Mouse (Mus musculus): ENCODE results near the gene Sema5b. TPM values are rescaled to one million over a fixed set of nuclear protein-coding genes. Genes with fewer than 3 reads are reported as not detected.
A peak's percentile ranks its signal among the peaks of the same experiment; 100 is the strongest.
"Not testable (repeated sequence)": the region's sequence is repeated elsewhere in the genome, so short reads cannot be mapped to it uniquely, and the experiment has no call there.

Gene Sema5b
- total RNA-seq, 2 experiments from 2014 or later, result 29.9 to 30.5 TPM

- intact Hi-C loops (cut with DNase I), result no loop called here
- DNase-seq, result no peak
Measured at GRCm38 (mm10) chr16:35547966-35548365, 7.0 kb downstream of the Sema5b start.

GRCm38 (mm10) chr16:35549354-35549753 lies 8.4 kb downstream of the Sema5b start:
- intact Hi-C loops (cut with DNase I), result no loop called here
- DNase-seq, result peak; percentile 47

DNA sequence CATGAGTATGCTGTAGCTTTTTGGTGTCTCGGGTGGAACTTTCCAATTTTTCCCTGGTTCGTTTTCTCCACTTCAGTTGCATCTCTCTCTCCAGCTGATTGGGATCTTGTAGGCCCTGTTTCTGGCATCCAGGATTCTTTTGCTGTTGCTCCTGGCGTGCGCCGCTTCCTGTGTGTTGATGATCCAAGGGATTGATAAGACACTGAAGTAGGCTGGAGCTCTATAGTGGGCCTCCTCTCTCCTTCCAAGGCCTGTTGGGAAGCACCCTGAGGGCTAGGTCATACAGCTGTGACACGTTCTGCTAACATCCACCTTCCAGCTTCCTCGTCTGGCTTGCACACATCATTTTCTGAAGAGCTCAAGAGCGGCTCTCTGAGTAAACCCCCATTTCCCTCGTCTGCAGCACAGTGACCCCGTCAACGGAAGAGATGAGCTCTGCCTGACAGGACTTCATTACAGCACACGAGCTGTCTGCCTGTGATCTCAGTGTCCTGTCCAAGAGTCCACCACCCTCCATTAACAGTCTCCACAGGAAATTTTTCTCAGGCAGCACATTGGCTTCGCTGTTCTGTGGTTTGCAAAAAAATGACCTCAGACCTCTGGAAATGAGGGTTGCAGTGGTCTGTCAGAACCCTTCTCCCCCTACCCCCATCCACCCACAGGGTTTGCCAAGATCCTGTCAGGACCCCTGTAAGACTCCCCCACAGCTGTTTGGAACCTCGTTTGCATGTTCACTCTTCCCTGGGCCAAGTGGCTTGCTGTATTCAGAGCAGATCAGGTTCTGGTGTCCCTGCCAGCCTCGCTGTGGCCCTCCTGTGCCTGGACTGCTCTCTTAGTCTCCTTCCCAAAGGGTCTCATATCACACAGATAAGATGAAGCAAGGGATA lies 14.9 kb downstream of the Sema5b start:
- intact Hi-C loops (cut with DNase I), result no loop called here
- peak; percentile 24 for DNase-seq

GRCm38 (mm10) chr16:35557038-35557437 lies 16.1 kb downstream of the Sema5b start:
- intact Hi-C loops (cut with DNase I), result no loop called here
- DNase-seq, result no peak

DNA sequence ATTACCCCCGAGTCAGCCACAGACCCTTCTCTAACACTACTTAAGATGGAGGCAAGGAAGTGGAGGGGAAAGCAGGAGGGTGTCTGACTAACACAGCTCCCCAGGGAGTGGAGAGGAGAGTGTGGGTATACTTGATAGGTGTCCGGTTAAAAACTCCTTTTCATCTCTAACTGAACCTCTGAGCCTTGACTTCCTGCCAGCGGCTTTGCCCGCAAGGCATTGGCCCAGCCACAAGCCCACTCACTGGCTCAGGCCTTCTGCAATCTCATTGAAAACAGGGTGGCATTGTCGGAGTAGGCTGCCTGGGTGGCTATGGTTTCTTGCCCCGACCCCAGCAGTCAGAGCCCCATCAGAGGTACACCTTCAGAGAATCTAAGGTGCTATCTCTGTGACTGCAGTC lies 20.6 kb downstream of the Sema5b start:
- intact Hi-C loops (cut with DNase I), result no loop called here
- no peak for DNase-seq

- intact Hi-C loops (cut with DNase I), result no loop called here
- peak; percentile 31 for DNase-seq
Measured at GRCm38 (mm10) chr16:35564246-35564905, 23.4 kb downstream of the Sema5b start.

DNA sequence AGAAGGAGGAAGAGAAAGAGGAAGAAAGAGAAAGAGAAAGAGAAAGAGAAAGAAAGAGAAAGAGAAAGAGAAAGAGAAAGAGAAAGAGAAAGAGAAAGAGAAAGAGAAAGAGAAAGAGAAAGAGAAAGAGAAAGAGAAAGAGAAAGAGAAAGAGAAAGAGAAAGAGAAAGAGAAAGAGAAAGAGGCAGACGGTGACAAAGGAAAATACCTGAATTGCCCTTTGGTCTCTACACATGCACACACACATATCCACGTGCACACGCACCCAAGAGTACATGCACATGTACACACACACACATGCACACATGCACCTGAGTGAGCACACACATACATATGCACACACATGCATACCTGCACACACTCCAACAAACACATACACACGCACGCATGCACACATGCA lies 24.7 kb downstream of the Sema5b start:
- intact Hi-C loops (cut with DNase I); DNase-seq: not testable (repeated sequence)

- intact Hi-C loops (cut with DNase I), result no loop called here
- no peak for DNase-seq
Measured at GRCm38 (mm10) chr16:35568225-35568880, 27.4 kb downstream of the Sema5b start.

GRCm38 (mm10) chr16:35569347-35569746 lies 28.4 kb downstream of the Sema5b start:
- intact Hi-C loops (cut with DNase I), result no loop called here
- no peak for DNase-seq

DNA sequence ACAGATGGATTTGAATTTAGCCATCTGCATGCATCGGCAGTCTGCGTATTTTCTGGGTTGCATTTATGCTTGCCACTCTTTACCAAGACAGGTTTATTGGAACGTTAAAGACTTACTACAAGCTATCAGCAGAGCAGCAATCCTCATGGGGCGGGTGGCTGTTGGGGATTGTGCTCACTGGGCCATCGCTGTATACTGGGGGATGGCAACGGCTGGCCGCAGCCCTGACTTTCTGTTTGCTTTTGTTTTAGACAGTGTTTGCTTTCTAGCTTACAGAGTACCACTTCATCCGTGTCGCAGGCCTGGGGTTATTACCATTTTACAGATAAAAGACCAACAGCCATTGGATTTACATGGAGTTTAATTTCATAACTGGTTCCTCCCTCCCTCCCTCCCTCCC lies 28.8 kb downstream of the Sema5b start:
- intact Hi-C loops (cut with DNase I), result no loop called here
- DNase-seq, result no peak

DNA sequence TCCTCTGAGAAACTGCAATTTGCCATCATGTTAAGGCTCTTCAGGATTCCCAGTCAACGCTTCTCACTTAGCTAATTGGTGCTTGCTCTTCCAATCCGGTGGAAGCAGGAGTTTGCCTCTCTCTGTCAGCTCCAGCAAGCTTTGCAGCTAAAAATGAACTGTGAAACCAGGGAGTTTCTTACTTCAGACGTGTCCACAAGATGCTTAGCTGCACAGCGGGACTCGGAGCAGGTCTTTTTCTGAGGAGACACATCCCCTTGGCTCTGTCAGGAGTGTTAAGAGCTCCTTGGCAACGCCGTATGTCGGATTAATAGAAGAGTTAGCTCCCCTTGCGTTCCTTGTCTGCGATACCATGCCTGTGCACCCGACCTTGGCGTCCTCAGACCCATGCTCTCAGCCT lies 29.7 kb downstream of the Sema5b start:
- no peak for DNase-seq
- intact Hi-C loops (cut with DNase I), result no loop called here

GRCm38 (mm10) chr16:35573586-35573985 lies 32.6 kb downstream of the Sema5b start:
- intact Hi-C loops (cut with DNase I), result no loop called here
- DNase-seq, result no peak

DNA sequence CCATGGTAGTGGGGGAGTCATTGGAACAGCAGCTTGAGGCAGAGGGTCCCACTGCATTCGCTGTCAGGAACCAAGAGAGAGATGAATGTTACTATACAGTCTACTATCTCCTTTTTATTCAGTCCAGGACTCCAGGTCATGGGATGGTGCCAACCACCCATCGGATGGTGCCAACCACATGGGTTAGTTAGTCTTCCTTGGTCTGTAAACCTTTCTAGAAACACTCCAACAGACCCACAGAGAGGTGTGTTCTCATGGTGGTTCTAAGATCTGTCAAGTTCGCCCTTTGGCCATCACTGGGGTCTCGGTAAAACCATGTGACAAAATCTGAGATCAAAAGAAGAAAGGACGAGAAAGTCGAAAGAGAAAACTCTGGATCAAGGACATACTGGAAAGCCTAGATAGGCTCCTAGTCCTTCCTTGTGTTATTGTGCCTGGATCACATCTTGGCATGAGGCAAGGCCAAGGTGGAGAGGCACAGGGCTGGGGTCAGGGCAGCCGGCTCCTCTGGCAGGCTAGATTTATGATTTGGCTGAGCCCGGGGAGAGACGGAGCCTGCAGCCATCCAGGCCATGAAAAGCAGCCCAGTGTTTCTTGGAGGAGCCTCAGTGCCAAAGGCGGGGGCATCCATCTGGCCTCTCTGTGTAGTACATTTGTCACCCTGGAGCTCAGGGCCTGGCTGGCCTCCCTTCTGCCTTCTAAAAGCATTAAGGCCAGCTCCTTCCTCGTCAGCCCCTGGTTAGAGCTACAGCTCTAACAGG lies 36.4 kb downstream of the Sema5b start:
- DNase-seq, result peak; percentile 84
- intact Hi-C loops (cut with DNase I), result no loop called here

GRCm38 (mm10) chr16:35581299-35581698 lies 40.4 kb downstream of the Sema5b start:
- DNase-seq, result peak; percentile 47
- intact Hi-C loops (cut with DNase I), result no loop called here

GRCm38 (mm10) chr16:35583551-35584080 lies 42.7 kb downstream of the Sema5b start:
- intact Hi-C loops (cut with DNase I), result no loop called here
- DNase-seq, result no peak

DNA sequence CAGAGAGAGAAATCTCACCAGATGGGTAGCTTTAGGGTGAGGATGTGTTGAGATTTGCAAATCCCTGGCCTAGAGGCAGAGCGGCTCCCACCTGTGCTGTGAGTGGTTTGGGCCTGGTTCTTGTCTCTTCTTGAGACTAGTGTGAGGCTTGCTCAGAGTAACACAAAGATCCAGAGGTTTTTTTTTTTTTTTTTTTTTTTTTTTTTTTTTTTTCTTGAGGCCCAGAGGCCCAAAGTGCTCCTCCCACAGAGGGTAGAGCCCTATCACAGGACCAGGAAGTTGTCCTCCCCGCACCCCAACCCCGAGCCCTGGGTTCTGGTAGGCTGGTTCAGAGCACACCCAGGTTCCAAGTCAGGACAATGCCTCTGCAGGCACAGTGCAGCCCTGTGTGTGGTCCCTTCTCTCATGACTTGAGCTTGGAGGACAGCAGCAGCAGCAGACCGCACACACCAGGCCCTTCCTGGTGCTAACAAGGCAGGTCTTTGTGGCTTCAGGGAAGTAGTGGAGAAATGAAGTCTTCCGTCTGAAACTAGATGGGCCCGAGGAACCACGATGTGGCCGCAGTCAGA lies 44.3 kb downstream of the Sema5b start:
- intact Hi-C loops (cut with DNase I), result no loop called here
- DNase-seq, result no peak

DNA sequence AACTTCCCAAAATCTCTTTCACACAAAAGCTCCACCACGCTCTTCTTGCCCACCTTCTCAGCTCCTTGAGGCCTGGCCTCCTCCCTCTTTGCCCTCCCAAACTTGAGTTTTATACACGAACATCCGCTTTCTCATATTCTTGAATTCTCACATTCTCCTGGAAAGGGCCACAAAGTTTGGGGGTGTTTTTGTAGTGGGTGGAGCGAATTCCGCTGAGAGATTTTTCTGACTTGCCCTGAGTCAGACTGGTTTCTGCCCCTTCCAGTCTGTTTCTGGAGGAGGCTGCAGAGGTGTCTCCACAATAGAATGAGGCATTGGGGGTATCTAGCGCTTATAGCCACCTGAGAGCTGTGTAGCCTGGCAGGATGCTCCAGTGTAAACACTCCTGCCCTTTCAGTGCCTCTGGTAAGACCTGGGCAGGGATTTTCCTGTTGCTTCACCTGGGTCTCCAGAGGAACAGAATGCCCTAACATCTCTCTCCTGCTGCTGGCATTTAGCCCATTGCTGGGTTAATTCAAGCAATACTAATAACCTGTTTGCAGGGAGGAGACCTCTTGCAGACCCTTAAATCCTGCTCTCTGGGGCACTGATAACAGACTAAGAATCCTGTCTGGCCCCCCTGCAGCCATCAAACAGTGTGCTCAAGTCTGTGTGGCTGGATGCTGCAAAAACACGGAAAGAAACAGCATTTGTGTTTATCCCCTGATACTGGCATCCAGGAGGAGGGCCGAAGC lies 46.3 kb downstream of the Sema5b start:
- DNase-seq, result no peak
- intact Hi-C loops (cut with DNase I), result no loop called here

GRCm38 (mm10) chr16:35587866-35588465 lies 47.0 kb downstream of the Sema5b start:
- intact Hi-C loops (cut with DNase I), result no loop called here
- DNase-seq, result peak; percentile 60

DNA sequence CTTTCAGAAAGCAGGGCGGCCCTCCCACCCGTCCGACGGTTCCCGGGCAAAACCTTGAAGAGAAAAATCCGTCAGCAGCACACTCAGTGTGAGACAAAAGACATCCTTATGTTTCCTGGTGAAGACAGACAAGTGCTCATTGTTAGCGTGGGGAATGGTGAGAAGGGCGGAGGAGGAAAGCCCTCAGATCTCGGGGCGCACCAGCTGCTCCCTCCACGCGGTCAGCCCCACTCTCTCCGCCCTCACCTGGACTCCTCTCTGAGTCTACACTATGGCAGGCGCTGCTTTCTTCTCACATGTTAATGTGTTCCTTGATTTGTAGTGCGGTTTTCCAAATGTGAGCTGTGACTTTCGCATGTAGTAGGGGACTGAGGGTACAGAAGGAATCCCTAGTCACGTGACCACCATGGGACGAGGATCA lies 47.8 kb downstream of the Sema5b start:
- intact Hi-C loops (cut with DNase I), result no loop called here

More for the DNA sequence above, 47.8 kb downstream of the Sema5b start:
- DNase-seq, result no peak
